Comparison of ENCODE assay signal across 8 mouse cellular contexts in genomic region chr2:172371258-172371657, GRCm38 (mm10). TPM values are rescaled to one million over a fixed set of nuclear protein-coding genes. Genes with fewer than 3 reads are reported as not detected.
DNase-seq lines count a peak whose midpoint lies in the region; ATAC-seq and TF ChIP-seq lines count a peak whose summit lies in the region.

No protein-coding gene starts in this region.

- no peak for DNase-seq in kidney, postnatal 36 days
- no peak for DNase-seq in midbrain, embryonic 14.5 days
- DNase-seq in thymus, postnatal 36 days, result no peak
- no peak for DNase-seq in frontal cortex, postnatal 14 days (ENCODE audit: low spot score in 2 of 2)
- DNase-seq in gastrocnemius, postnatal 10 days, result no peak

- TF ChIP-seq POLR2A in bone marrow, adult 2 months (IDR thresholded peaks at IDR 0.05; ENCODE audit: borderline replicate concordance, control insufficient read depth, low read depth, low read length), result no peak

- peak overlapping the region; percentile 61 for H3K4me2 ChIP-seq in kidney, embryonic 15.5 days
- peak overlapping the region; percentile 79 for H3K4me2 ChIP-seq in hindbrain, embryonic 13.5 days
- H3K4me2 ChIP-seq in midbrain, embryonic 14.5 days (ENCODE audit: low read length), result peak overlapping the region; percentile 62

- H3K4me1 ChIP-seq in kidney, embryonic 15.5 days, result peaks cover 32% of the 10 kb centered on the region
- no peaks in the 10 kb centered on the region; the same call in 1 of the 2 replicates for H3K4me1 ChIP-seq in bone marrow, adult 2 months (ENCODE audit: control insufficient read depth, insufficient read depth, low read length)
- H3K4me1 ChIP-seq in hindbrain, embryonic 13.5 days (replicated peaks), result peaks cover 24% of the 10 kb centered on the region
- peaks cover 13% of the 10 kb centered on the region for H3K4me1 ChIP-seq in midbrain, embryonic 14.5 days (ENCODE audit: control insufficient read depth, insufficient read depth, low read length)

- peak overlapping the region; percentile 92 for H3K27ac ChIP-seq in kidney, embryonic 15.5 days
- peak overlapping the region; percentile 27; the same call in 1 of the 2 replicates for H3K27ac ChIP-seq in bone marrow, adult 2 months (ENCODE audit: control insufficient read depth, insufficient read depth, low read depth, low read length, poor library complexity)
- H3K27ac ChIP-seq in hindbrain, embryonic 13.5 days, result peak overlapping the region; percentile 85
- peak overlapping the region; percentile 86 for H3K27ac ChIP-seq in midbrain, embryonic 14.5 days (replicated peaks; ENCODE audit: low read depth, low read length)

- H3K27me3 ChIP-seq in kidney, embryonic 15.5 days, result no peaks in the 10 kb centered on the region
- no peaks in the 10 kb centered on the region for H3K27me3 ChIP-seq in hindbrain, embryonic 13.5 days
- H3K27me3 ChIP-seq in midbrain, embryonic 14.5 days (ENCODE audit: control insufficient read depth, insufficient read depth, low read length), result no peaks in the 10 kb centered on the region

- peak overlapping the region; percentile 64 for H3K4me3 ChIP-seq in kidney, embryonic 15.5 days (replicated peaks)
- peak overlapping the region; percentile 92 for H3K4me3 ChIP-seq in bone marrow, adult 2 months (replicated peaks; ENCODE audit: control insufficient read depth, low read depth, low read length)
- peak overlapping the region; percentile 97 for H3K4me3 ChIP-seq in hindbrain, embryonic 13.5 days
- peak overlapping the region; percentile 83 for H3K4me3 ChIP-seq in midbrain, embryonic 14.5 days (replicated peaks; ENCODE audit: low read depth, low read length)

- TF ChIP-seq CTCF in bone marrow, adult 2 months (IDR thresholded peaks at IDR 0.05; ENCODE audit: control insufficient read depth, insufficient read depth, low read length), result no peak

- peak overlapping the region; percentile 85 for H3K9ac ChIP-seq in kidney, embryonic 15.5 days
- peak overlapping the region; percentile 93 for H3K9ac ChIP-seq in hindbrain, embryonic 13.5 days
- peak overlapping the region; percentile 87 for H3K9ac ChIP-seq in midbrain, embryonic 14.5 days (replicated peaks; ENCODE audit: low read length)

- H3K36me3 ChIP-seq in kidney, embryonic 15.5 days, result peaks cover 66% of the 10 kb centered on the region
- peaks cover 39% of the 10 kb centered on the region for H3K36me3 ChIP-seq in hindbrain, embryonic 13.5 days
- H3K36me3 ChIP-seq in midbrain, embryonic 14.5 days (ENCODE audit: control insufficient read depth, insufficient read depth, low read length), result peaks cover 34% of the 10 kb centered on the region

- ATAC-seq in kidney, embryonic 15.5 days (replicated peaks; ENCODE audit: low FRiP score), result no peak
- no peak for ATAC-seq in hindbrain, embryonic 13.5 days (ENCODE audit: low FRiP score)
- ATAC-seq in midbrain, embryonic 14.5 days (ENCODE audit: low FRiP score, low TSS enrichment), result 0 out of 2 replicates have a peak, but pooled peaks have one; percentile 1

- WGBS in kidney, embryonic 15.5 days, result 0% methylated on average over 11 of the region's 11 CpGs
- under 1% methylated on average over 11 of the region's 11 CpGs for WGBS in bone marrow, adult 2 months
- WGBS in hindbrain, embryonic 13.5 days, result under 1% methylated on average over 11 of the region's 11 CpGs
- WGBS in midbrain, embryonic 14.5 days, result 0% methylated on average over 11 of the region's 11 CpGs

- H3K9me3 ChIP-seq in kidney, embryonic 15.5 days (replicated peaks), result no peaks in the 10 kb centered on the region
- H3K9me3 ChIP-seq in hindbrain, embryonic 13.5 days, result no peaks in the 10 kb centered on the region
- no peaks in the 10 kb centered on the region for H3K9me3 ChIP-seq in midbrain, embryonic 14.5 days (ENCODE audit: control insufficient read depth, low read length)

RNA-seq across cellular contexts. Expression of gene Cstf1, which starts 0.8 kb away (rescaled TPM):
- polyA plus RNA-seq in kidney, embryonic 15.5 days (2015; fragmentation: Nextera tagmentation; extraction: Ambion mirVana), result 40.3 and 42.7 TPM in 2 replicates
- 8.9 and 15.8 TPM in 2 replicates for polyA plus RNA-seq in bone marrow, adult 2 months (2011; ENCODE audit: insufficient read depth, insufficient read length, low replicate concordance, missing spikeins)
- 25.2 and 27.1 TPM in 2 replicates for polyA plus RNA-seq in hindbrain, embryonic 13.5 days (2015; fragmentation: Nextera tagmentation; extraction: Ambion mirVana)
- polyA plus RNA-seq in midbrain, embryonic 14.5 days (2014; fragmentation: Nextera tagmentation; extraction: Ambion mirVana), result 31.8 and 34.6 TPM in 2 replicates
- 10 to 100 TPM; 15.8 to 22.2 TPM for total RNA-seq in gastrocnemius, postnatal 10 days (2021)

RNA-seq across cellular contexts. Expression of gene Aurka, which starts 0.9 kb away (rescaled TPM):
- polyA plus RNA-seq in kidney, embryonic 15.5 days (2015; fragmentation: Nextera tagmentation; extraction: Ambion mirVana), result 112 TPM in 2 replicates
- 54.7 and 60.7 TPM in 2 replicates for polyA plus RNA-seq in bone marrow, adult 2 months (2011; ENCODE audit: insufficient read depth, insufficient read length, low replicate concordance, missing spikeins)
- polyA plus RNA-seq in hindbrain, embryonic 13.5 days (2015; fragmentation: Nextera tagmentation; extraction: Ambion mirVana), result 26.7 and 26.8 TPM in 2 replicates
- 14.0 and 25.4 TPM in 2 replicates for polyA plus RNA-seq in midbrain, embryonic 14.5 days (2014; fragmentation: Nextera tagmentation; extraction: Ambion mirVana)
- 1 to 10 TPM; 6.0 to 7.0 TPM for total RNA-seq in gastrocnemius, postnatal 10 days (2021)

RNA-seq across cellular contexts. Expression of gene Cass4, which starts 22.3 kb away (rescaled TPM):
- 0.15 and 0.29 TPM in 2 replicates for polyA plus RNA-seq in kidney, embryonic 15.5 days (2015; fragmentation: Nextera tagmentation; extraction: Ambion mirVana)
- 2.4 and 6.6 TPM in 2 replicates for polyA plus RNA-seq in bone marrow, adult 2 months (2011; ENCODE audit: insufficient read depth, insufficient read length, low replicate concordance, missing spikeins)
- polyA plus RNA-seq in hindbrain, embryonic 13.5 days (2015; fragmentation: Nextera tagmentation; extraction: Ambion mirVana), result 0.13 and 0.19 TPM in 2 replicates
- polyA plus RNA-seq in midbrain, embryonic 14.5 days (2014; fragmentation: Nextera tagmentation; extraction: Ambion mirVana), result 0.19 and 0.28 TPM in 2 replicates
- total RNA-seq in gastrocnemius, postnatal 10 days (2021), result under 1 TPM; 0.26 to 0.41 TPM

RNA-seq across cellular contexts. Expression of gene Fam210b, which starts 25.9 kb away (rescaled TPM):
- polyA plus RNA-seq in kidney, embryonic 15.5 days (2015; fragmentation: Nextera tagmentation; extraction: Ambion mirVana), result 10.4 and 11.9 TPM in 2 replicates
- 31.2 and 39.6 TPM in 2 replicates for polyA plus RNA-seq in bone marrow, adult 2 months (2011; ENCODE audit: insufficient read depth, insufficient read length, low replicate concordance, missing spikeins)
- polyA plus RNA-seq in hindbrain, embryonic 13.5 days (2015; fragmentation: Nextera tagmentation; extraction: Ambion mirVana), result 25.8 and 27.1 TPM in 2 replicates
- 15.4 and 21.6 TPM in 2 replicates for polyA plus RNA-seq in midbrain, embryonic 14.5 days (2014; fragmentation: Nextera tagmentation; extraction: Ambion mirVana)
- 1 to 10 TPM; 3.2 to 3.3 TPM for total RNA-seq in gastrocnemius, postnatal 10 days (2021)

Comparison
In these comparisons a context has a peak if more than half of its experiments do, and no peak if none do; other contexts are left out.
1. H3K27ac ChIP-seq: peak in every context shown above with its lines; median percentile 92 in kidney, embryonic 15.5 days; 86 in midbrain, embryonic 14.5 days; 85 in hindbrain, embryonic 13.5 days; 27 in bone marrow, adult 2 months.